Comparison of ENCODE assay signal across 8 mouse cellular contexts in the genomic region with DNA sequence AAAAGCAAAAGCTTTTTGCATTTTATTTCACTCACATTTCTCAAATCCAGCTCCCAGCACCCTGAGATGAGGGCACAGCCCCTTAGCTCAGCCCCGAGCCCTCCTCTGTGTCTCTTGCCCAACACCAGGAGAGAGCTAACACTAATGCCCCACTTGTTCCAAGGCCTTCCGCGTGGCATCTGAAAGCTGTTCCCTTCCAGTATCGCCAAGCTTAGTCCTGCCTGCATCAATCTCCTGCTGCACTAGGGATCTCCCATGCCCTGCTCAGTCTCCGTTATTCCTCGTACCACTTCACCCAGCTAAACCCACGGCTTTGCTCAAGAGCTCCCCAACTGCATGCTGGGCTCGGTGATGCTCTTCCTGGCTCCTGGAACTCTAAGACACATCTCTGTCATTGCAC. TPM values are rescaled to one million over a fixed set of nuclear protein-coding genes. Genes with fewer than 3 reads are reported as not detected.
DNase-seq lines count a peak whose midpoint lies in the region; ATAC-seq and TF ChIP-seq lines count a peak whose summit lies in the region.

No protein-coding gene starts in this region.

- DNase-seq in heart, postnatal 4 days = no peak
- no peak for DNase-seq in layer of hippocampus, adult 9-10 months (ENCODE audit: low spot score)
- no peak for DNase-seq in gastrocnemius, adult 18-20 months (ENCODE audit: low spot score)
- DNase-seq in left cerebral cortex, adult 9 months (ENCODE audit: low spot score in 2 of 2) = no peak

- WGBS in heart, embryonic 12.5 days = 73% methylated on average over 8 of the region's 8 CpGs
- 77% methylated on average over 8 of the region's 8 CpGs for WGBS in hindbrain, embryonic 13.5 days
- 71% methylated on average over 8 of the region's 8 CpGs for WGBS in midbrain, embryonic 13.5 days

- peaks cover 8% of the 10 kb centered on the region for H3K9me3 ChIP-seq in heart, embryonic 12.5 days (replicated peaks)
- H3K9me3 ChIP-seq in hindbrain, embryonic 13.5 days = 0 out of 2 replicates have a peak, but pooled peaks cover 6% of the 10 kb centered on the region
- no peaks in the 10 kb centered on the region for H3K9me3 ChIP-seq in midbrain, embryonic 13.5 days

- H3K27ac ChIP-seq in heart, embryonic 12.5 days (ENCODE audit: poor library complexity, severe bottlenecking) = peak overlapping the region; percentile 95
- peak overlapping the region; percentile 80; the same call in 1 of the 2 replicates for H3K27ac ChIP-seq in cortical plate, adult 2 months (ENCODE audit: insufficient read depth, low read length)
- peak overlapping the region; percentile 93 for H3K27ac ChIP-seq in hindbrain, embryonic 13.5 days
- peak overlapping the region; percentile 90 for H3K27ac ChIP-seq in midbrain, embryonic 13.5 days

- TF ChIP-seq POLR2A in cortical plate, adult 2 months (IDR thresholded peaks at IDR 0.05; ENCODE audit: extremely low read depth, insufficient read depth, low read length) = no peak

- no peak for ATAC-seq in heart, embryonic 12.5 days (ENCODE audit: insufficient number of reproducible peaks, low FRiP score)
- no peak for ATAC-seq in hindbrain, embryonic 13.5 days (ENCODE audit: low FRiP score)
- ATAC-seq in midbrain, embryonic 13.5 days = no peak

- H3K9ac ChIP-seq in heart, embryonic 12.5 days = 0 out of 2 replicates have a peak overlapping the region, but pooled peaks have one; percentile 1
- peak overlapping the region; percentile 64 for H3K9ac ChIP-seq in hindbrain, embryonic 13.5 days
- peak overlapping the region; percentile 63; the same call in 1 of the 2 replicates for H3K9ac ChIP-seq in midbrain, embryonic 13.5 days (replicated peaks)

- H3K4me2 ChIP-seq in heart, embryonic 12.5 days = peak overlapping the region; percentile 63
- H3K4me2 ChIP-seq in hindbrain, embryonic 13.5 days = peak overlapping the region; percentile 60
- H3K4me2 ChIP-seq in midbrain, embryonic 13.5 days (replicated peaks) = peak overlapping the region; percentile 59

- H3K4me3 ChIP-seq in heart, embryonic 12.5 days = peak overlapping the region; percentile 35; the same call in 1 of the 2 replicates
- H3K4me3 ChIP-seq in cortical plate, adult 2 months (ENCODE audit: insufficient read depth, low read length) = peak overlapping the region; percentile 36; the same call in 1 of the 2 replicates
- peak overlapping the region; percentile 32; the same call in 1 of the 2 replicates for H3K4me3 ChIP-seq in hindbrain, embryonic 13.5 days
- H3K4me3 ChIP-seq in midbrain, embryonic 13.5 days (replicated peaks) = peak overlapping the region; percentile 33; the same call in 1 of the 2 replicates

- no peaks in the 10 kb centered on the region for H3K36me3 ChIP-seq in heart, embryonic 12.5 days
- H3K36me3 ChIP-seq in hindbrain, embryonic 13.5 days = peaks cover 7% of the 10 kb centered on the region; the same call in 1 of the 2 replicates
- H3K36me3 ChIP-seq in midbrain, embryonic 13.5 days = peaks cover 14% of the 10 kb centered on the region; the same call in 1 of the 2 replicates

- no peak for TF ChIP-seq CTCF in cortical plate, adult 2 months (IDR thresholded peaks at IDR 0.05; ENCODE audit: extremely low read depth, insufficient read depth, low read length)

- peaks cover 61% of the 10 kb centered on the region for H3K4me1 ChIP-seq in heart, embryonic 12.5 days (replicated peaks)
- H3K4me1 ChIP-seq in cortical plate, adult 2 months (ENCODE audit: control insufficient read depth, insufficient read depth, low read length) = peaks cover 8% of the 10 kb centered on the region; the same call in 1 of the 2 replicates
- H3K4me1 ChIP-seq in hindbrain, embryonic 13.5 days (replicated peaks) = peaks cover 54% of the 10 kb centered on the region
- peaks cover 57% of the 10 kb centered on the region for H3K4me1 ChIP-seq in midbrain, embryonic 13.5 days (replicated peaks)

- no peaks in the 10 kb centered on the region for H3K27me3 ChIP-seq in heart, embryonic 12.5 days (replicated peaks)
- H3K27me3 ChIP-seq in hindbrain, embryonic 13.5 days = no peaks in the 10 kb centered on the region
- no peaks in the 10 kb centered on the region for H3K27me3 ChIP-seq in midbrain, embryonic 13.5 days

RNA-seq across cellular contexts. Expression of a gene that starts 57.3 kb away (rescaled TPM):
- 2.6 and 3.0 TPM in 2 replicates for polyA plus RNA-seq in heart, embryonic 12.5 days (2016; fragmentation: Nextera tagmentation; extraction: Ambion mirVana)
- 1 to 10 TPM; 7.1 TPM for total RNA-seq in heart, postnatal 4 days (2021)
- polyA plus RNA-seq in cortical plate, adult 2 months (2012; rRNA removed) = 2.4 and 2.7 TPM in 2 replicates
- 8.2 TPM in 2 replicates for polyA plus RNA-seq in hindbrain, embryonic 13.5 days (2015; fragmentation: Nextera tagmentation; extraction: Ambion mirVana)
- polyA plus RNA-seq in midbrain, embryonic 13.5 days (2015; fragmentation: Nextera tagmentation; extraction: Ambion mirVana) = 8.3 and 8.6 TPM in 2 replicates
- total RNA-seq in gastrocnemius, adult 18-20 months (2021) = 1 to 10 TPM; 2.3 to 2.6 TPM

Comparison
In these comparisons a context has a peak if more than half of its experiments do, and no peak if none do; other contexts are left out.
1. H3K9ac ChIP-seq: peak in every context shown above with its lines; median percentile 64 in hindbrain, embryonic 13.5 days; 63 in midbrain, embryonic 13.5 days; 1 in heart, embryonic 12.5 days.